Mouse (Mus musculus) neural tube, embryonic 12.5 days (tissue): ENCODE results near the gene Dusp18. TPM values are rescaled to one million over a fixed set of nuclear protein-coding genes. Genes with fewer than 3 reads are reported as not detected.

Experiments used
- ATAC-seq: fragments of 200-750 bp; cut with Nextera tagmentation; 2 replicates; pipeline ENCODE4 v1.8.0; 2017; ENCODE audit warnings: low read depth, mild to moderate bottlenecking, moderate TSS enrichment, moderate library complexity; ENCODE audit not compliant: low FRiP score
- H3K27ac ChIP-seq: fragments of 300-500 bp; sonication (generic); 2 replicates; pipeline ENCODE4 v1.5.1; 2016
- H3K27me3 ChIP-seq: fragments of 300-500 bp; sonication (generic); replicated peaks from 2 replicates; pipeline ENCODE4 v1.6.1; 2016; ENCODE audit warnings: mild to moderate bottlenecking
- H3K36me3 ChIP-seq: fragments of 300-500 bp; sonication (generic); 2 replicates; pipeline ENCODE4 v1.6.1; 2016; ENCODE audit warnings: mild to moderate bottlenecking
- H3K4me1 ChIP-seq: fragments of 300-500 bp; sonication (generic); 2 replicates; pipeline ENCODE4 v1.6.1; 2016
- H3K4me2 ChIP-seq: fragments of 300-500 bp; sonication (generic); replicated peaks from 2 replicates; pipeline ENCODE4 v1.6.1; 2016; ENCODE audit warnings: mild to moderate bottlenecking
- H3K4me3 ChIP-seq: fragments of 300-500 bp; sonication (generic); 2 replicates; pipeline ENCODE4 v1.5.1; 2016
- H3K9ac ChIP-seq: fragments of 300-500 bp; sonication (generic); 2 replicates; pipeline ENCODE4 v1.6.1; 2016; ENCODE audit warnings: mild to moderate bottlenecking
- H3K9me3 ChIP-seq: fragments of 300-500 bp; sonication (generic); 2 replicates; pipeline ENCODE4 v1.6.1; 2016; ENCODE audit warnings: mild to moderate bottlenecking
- WGBS: fragments of 180-500 bp; shearing (Covaris S2); methylation state at CpG from one replicate; pipeline ENCODE4 v1.1.7; 2016; 5-methylcytosine and 5-hydroxymethylcytosine counted together
- polyA plus RNA-seq: library from polyadenylated mRNA; unstranded; fragments of >200 nt; fragmentation: Nextera tagmentation; extraction: Ambion mirVana; gene quantifications from 2 replicates; pipeline ENCODE4 v1.2.1, GENCODE M21; 2016

Gene Dusp18
- polyA plus RNA-seq, 1 experiment from 2014 or later: 23.5 TPM

DNA sequence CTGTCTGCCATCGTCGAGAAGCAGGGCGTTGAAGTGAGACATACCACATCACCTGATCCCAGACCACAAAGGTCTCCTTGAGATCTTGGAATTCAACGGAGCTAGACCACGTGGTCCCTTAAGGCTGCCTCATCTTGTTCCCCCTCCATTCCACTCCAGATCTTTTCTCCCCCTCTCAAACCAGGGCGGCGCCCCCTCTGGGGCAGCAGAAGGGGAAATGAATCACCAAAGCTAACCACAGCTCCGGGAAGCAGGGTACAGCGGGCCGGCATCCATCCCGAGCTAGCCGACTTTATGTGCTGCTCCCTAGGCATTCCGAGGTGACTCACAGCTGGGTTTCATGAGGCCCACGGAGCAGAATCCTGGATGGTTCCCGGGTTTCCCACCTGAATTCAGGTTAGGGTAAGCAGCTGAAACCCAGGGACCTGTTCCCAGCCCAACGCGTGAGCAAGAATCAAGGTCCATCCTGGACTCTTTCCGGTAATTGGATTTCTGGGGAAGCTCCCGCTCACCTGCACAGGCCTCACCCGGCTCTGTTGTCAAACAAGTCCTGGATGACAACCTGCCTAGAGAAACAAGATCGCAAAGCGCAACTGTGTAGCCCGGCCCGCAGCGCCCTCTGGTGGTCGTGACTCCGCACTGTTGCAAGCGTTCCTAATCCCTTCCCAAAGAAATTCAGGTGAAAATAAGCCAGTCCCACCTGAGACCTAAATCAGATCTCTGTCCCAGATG lies 19.2 kb downstream of the Dusp18 start, which contains the start of gene Slc35e4:
Slc35e4 (minus strand) TSS at position 556 of the 732 bp plus-strand sequence.
- peaks cover 35% of the 10 kb centered on the region for H3K4me1 ChIP-seq
- ATAC-seq: peak; percentile 52

DNA sequence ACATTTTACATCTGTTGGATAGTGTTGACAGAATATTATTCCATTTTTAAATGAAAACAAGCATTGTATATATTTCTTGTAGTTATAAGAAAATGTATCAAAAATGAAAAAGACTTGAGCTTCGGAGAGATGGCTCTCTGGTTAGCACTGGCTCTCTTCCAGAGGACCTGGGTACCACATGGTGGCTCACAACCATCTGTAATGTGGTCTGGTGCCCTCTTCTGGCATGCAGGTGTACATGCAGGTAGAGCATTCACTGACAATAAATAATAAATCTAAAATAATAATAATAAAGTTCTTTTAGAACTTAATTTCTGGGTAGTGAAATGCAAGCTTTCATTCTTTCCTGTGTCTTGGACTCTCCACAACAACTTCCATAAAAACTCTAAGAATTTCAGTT lies 23.7 kb downstream of the Dusp18 start:
- 69% methylated on average over 1 of the region's 1 CpGs for WGBS
- H3K9me3 ChIP-seq: no peaks in the 10 kb centered on the region
- H3K27ac ChIP-seq: no peak overlapping the region
- peaks cover 12% of the 10 kb centered on the region for H3K36me3 ChIP-seq
- no peaks in the 10 kb centered on the region for H3K27me3 ChIP-seq
- H3K9ac ChIP-seq: no peak overlapping the region
- peaks cover 5% of the 10 kb centered on the region; the same call in 1 of the 2 replicates for H3K4me1 ChIP-seq
- no peak overlapping the region for H3K4me2 ChIP-seq
- H3K4me3 ChIP-seq: no peak overlapping the region
- no peak for ATAC-seq

More for the DNA sequence above, 19.2 kb downstream of the Dusp18 start, which contains the start of gene Slc35e4:
- no peaks in the 10 kb centered on the region for H3K9me3 ChIP-seq
- H3K4me3 ChIP-seq: peak within 1 kb of the TSS; percentile 56
- H3K36me3 ChIP-seq: no peaks in the 10 kb centered on the region
- peak within 1 kb of the TSS; percentile 62 for H3K9ac ChIP-seq
- under 1% methylated on average over 28 of the region's 28 CpGs for WGBS
- peak within 1 kb of the TSS; percentile 86 for H3K4me2 ChIP-seq
- H3K27me3 ChIP-seq: no peaks in the 10 kb centered on the region
- H3K27ac ChIP-seq: peak within 1 kb of the TSS; percentile 37

DNA sequence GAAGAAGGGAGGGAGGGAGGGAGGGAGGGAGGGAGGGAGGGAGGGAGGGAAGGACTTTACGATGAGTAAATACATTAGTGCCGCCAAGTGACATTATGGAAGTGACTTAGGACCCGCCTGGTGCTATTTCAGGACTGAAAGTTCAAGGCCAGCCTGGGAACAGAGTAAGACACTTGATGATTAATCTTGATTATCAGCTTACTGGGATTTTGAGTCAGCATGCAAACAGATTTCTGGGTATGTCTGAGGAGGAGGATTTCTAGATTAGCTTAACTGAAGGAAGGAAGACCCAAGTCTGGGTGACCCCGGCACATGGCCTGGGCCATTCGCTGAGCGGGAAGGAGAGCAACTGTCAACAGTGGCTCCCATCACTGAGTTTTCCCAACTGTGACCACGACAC lies 25.4 kb downstream of the Dusp18 start:
- Histone ChIP-seq H3K4me1 (no peaks in the 10 kb centered on the region), H3K4me3 (no peak overlapping the region), H3K4me2 (no peak overlapping the region), H3K36me3 (peaks cover 20% of the 10 kb centered on the region), H3K9ac (no peak overlapping the region), H3K27ac (no peak overlapping the region), H3K27me3 (no peaks in the 10 kb centered on the region), H3K9me3 (no peaks in the 10 kb centered on the region)
- 83% methylated on average over 7 of the region's 7 CpGs for WGBS
- ATAC-seq: no peak

DNA sequence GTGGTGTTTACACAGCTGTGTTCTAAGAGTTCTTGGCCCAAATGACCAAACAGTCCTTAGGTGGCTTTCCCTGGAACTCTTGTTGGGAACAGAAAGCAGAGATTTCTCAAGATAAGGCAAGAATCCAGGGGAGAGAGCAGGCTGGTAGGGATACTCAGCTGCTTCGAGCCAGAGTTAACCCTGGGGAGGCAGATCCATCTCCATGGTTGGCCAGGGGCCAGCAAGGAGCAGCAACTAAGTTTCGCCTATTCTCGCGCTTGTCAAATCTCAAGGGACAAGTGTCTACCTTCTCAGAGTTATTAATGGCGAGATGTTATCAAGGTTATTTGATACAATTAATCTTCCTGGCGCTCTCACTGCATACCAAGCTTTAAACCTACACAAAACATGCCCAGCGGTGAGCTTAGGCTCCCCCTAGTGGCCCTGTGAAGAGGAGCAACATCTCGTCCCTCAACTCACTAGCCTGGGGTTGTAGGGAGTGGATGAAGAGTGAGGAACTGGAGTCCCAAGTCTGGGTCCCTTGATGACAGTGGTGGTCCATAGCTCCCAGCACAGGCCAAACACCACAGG lies 26.3 kb downstream of the Dusp18 start:
- no peaks in the 10 kb centered on the region for H3K4me1 ChIP-seq
- no peak overlapping the region for H3K27ac ChIP-seq
- WGBS: 33% methylated on average over 8 of the region's 8 CpGs
- H3K27me3 ChIP-seq: no peaks in the 10 kb centered on the region
- no peaks in the 10 kb centered on the region for H3K9me3 ChIP-seq
- ATAC-seq: no peak
- H3K9ac ChIP-seq: no peak overlapping the region
- H3K4me3 ChIP-seq: no peak overlapping the region
- peaks cover 20% of the 10 kb centered on the region for H3K36me3 ChIP-seq
- H3K4me2 ChIP-seq: no peak overlapping the region

DNA sequence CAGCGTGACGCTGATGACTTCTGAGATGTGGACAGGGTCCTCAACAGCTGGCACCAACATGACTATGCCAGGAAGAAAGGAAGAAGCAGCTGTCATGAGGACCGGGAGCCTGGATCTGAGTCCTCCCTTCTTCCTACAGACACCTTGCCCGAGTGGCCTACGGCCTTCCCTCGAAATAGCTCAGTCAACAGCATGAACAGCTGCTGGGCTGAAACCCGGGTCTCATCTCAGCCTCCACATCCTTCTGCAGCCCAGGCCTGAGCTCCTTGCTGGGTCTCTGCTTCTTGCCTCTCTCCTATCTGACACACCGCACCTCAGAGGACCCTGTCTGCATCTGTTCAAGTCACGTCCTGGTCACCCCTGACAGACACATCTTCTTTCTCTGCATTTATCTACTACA lies 27.1 kb downstream of the Dusp18 start:
- Histone ChIP-seq H3K36me3 (peaks cover 25% of the 10 kb centered on the region), H3K4me2 (no peak overlapping the region), H3K4me3 (no peak overlapping the region), H3K9me3 (no peaks in the 10 kb centered on the region), H3K27ac (no peak overlapping the region), H3K27me3 (no peaks in the 10 kb centered on the region), H3K4me1 (no peaks in the 10 kb centered on the region), H3K9ac (no peak overlapping the region)
- WGBS: 96% methylated on average over 9 of the region's 9 CpGs
- ATAC-seq: no peak

DNA sequence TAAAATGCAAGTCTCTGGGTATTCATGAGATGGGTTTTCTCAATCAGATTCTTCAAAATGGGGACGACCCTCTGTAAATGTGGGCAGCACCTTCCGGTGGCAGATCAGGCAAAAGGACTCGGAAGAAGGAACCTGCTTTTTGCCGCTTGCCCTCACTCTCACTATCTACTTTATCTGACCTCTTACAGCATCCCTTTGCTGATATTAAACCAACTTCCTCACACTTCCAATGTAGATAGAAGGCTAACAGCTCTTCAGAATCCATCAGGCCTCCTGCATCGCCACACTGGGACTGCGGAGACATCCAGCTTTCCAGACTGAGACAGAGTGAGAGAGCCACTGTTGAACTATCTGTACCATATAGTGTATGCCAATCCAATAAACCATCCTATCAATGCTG lies 27.7 kb downstream of the Dusp18 start:
- no peak overlapping the region for H3K4me3 ChIP-seq
- no peak overlapping the region for H3K27ac ChIP-seq
- no peaks in the 10 kb centered on the region for H3K4me1 ChIP-seq
- WGBS: 94% methylated on average over 6 of the region's 6 CpGs
- H3K9ac ChIP-seq: no peak overlapping the region
- H3K4me2 ChIP-seq: no peak overlapping the region
- H3K36me3 ChIP-seq: peaks cover 27% of the 10 kb centered on the region
- no peaks in the 10 kb centered on the region for H3K27me3 ChIP-seq
- no peaks in the 10 kb centered on the region for H3K9me3 ChIP-seq
- no peak for ATAC-seq

DNA sequence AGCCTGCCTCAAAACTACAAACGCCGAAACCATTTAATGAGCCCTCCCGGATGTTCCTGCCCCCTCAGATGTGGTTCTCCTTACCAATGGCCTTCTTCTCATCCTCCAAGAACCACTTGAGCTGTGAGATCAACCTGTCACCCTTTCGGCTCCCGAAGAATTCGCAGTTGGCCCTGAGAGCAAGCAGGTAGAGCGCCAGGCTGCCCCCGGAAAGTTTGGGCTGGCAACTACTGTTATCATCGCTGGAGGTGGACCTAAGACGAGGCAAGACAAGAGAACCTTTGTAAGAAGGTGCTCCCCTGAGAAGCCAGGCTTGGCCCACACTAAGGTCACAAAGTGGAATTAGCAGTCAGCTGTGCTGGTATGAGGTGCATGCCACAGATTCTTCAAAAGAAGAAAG lies 30.9 kb downstream of the Dusp18 start:
- peaks cover 27% of the 10 kb centered on the region for H3K36me3 ChIP-seq
- 0 out of 2 replicates have a peak, but pooled peaks cover under 1% of the 10 kb centered on the region for H3K4me1 ChIP-seq
- H3K27me3 ChIP-seq: no peaks in the 10 kb centered on the region
- 96% methylated on average over 10 of the region's 10 CpGs for WGBS
- no peak overlapping the region for H3K4me3 ChIP-seq
- H3K9ac ChIP-seq: no peak overlapping the region
- no peak overlapping the region for H3K4me2 ChIP-seq
- no peaks in the 10 kb centered on the region for H3K9me3 ChIP-seq
- ATAC-seq: no peak
- no peak overlapping the region for H3K27ac ChIP-seq

DNA sequence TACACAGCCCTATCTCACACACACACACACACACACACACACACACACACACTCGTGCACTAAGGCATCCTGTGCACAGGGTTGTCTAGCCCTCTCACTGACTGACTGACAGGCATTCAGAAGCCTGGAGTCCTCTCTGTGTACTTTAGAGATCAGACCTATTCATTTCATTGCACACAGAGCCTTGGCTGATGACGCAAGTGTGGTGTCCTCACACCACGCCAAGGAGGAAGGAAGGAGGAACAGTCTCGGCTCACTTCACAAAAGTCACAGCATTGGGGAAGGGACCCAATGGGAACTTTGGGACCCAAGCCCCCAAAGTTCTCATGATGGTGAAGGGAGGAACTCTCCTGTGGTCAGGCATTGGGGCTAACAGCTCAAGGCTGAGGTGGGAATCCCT lies 35.0 kb downstream of the Dusp18 start:
- Histone ChIP-seq H3K4me1 (peaks cover 13% of the 10 kb centered on the region), H3K9me3 (no peaks in the 10 kb centered on the region), H3K36me3 (peaks cover 9% of the 10 kb centered on the region; the same call in 1 of the 2 replicates), H3K27me3 (no peaks in the 10 kb centered on the region), H3K4me2 (no peak overlapping the region), H3K9ac (no peak overlapping the region), H3K27ac (no peak overlapping the region), H3K4me3 (no peak overlapping the region)
- 75% methylated on average over 4 of the region's 4 CpGs for WGBS
- ATAC-seq: no peak

DNA sequence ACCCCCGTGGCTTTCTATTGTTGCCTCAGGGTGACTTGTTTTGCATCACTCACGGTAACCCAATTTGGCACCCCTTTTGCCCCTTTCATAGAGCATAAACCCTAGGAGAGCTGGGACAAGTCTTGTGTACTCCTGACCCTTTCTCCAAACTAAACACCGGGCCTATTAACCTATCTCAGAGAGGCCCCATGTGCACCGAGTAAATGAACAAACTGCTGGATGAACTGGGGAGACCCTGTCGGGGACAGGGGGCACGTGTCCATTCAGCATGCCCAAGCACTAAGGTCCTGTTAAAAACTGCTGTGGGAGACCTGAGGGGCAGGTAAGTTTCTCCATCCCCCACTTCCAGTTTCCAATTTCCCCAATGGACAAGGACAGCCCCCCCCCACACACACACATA lies 35.9 kb downstream of the Dusp18 start:
- WGBS: 18% methylated on average over 6 of the region's 6 CpGs
- Histone ChIP-seq H3K4me3 (peak overlapping the region; percentile 53), H3K27ac (no peak overlapping the region), H3K4me2 (peak overlapping the region; percentile 88), H3K27me3 (no peaks in the 10 kb centered on the region), H3K9ac (no peak overlapping the region), H3K36me3 (0 out of 2 replicates have a peak, but pooled peaks cover 8% of the 10 kb centered on the region), H3K4me1 (peaks cover 13% of the 10 kb centered on the region), H3K9me3 (no peaks in the 10 kb centered on the region)
- peak; percentile 30; the same call in 1 of the 2 replicates for ATAC-seq

DNA sequence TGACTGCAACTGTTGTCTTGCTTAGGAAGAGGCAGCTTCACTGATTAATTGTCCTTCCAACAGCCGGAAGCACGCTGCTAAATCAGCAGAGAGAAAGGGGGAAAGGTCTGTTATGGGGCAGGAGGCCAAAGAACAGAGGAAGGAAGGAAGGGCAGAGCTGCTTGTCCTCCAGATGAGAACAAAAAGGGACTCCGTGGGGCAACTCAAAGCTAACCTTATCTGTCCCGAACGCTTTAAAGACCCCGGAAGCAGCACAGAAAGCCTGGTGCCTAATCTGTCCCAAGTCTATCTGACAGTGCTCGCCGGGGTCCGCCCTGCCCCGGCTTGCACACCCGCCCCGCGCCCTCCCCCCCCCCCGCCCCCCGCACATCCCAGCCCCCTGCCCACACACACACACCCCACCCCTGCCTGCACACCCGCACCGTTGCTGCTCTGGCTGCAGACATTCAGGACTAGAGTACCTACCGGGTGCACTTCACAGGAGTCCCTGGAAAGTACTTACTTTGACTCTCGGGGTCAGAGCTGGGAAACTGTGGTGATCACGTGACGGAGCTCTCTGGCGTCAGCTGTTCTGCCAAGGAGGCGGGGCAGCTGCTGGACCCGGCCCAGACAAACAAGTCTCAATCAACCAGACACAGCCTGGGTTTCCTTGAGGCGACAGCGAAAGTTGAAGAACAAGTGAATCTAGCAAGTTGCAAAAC lies 36.6 kb downstream of the Dusp18 start, which contains the start of gene Tcn2:
Tcn2 (minus strand) TSS at position 649 of the 701 bp plus-strand sequence.
- Histone ChIP-seq H3K9me3 (no peaks in the 10 kb centered on the region), H3K4me1 (peaks cover 13% of the 10 kb centered on the region), H3K27ac (no peak within 1 kb of the TSS), H3K27me3 (no peaks in the 10 kb centered on the region), H3K4me3 (peak within 1 kb of the TSS; percentile 53), H3K36me3 (0 out of 2 replicates have a peak, but pooled peaks cover 6% of the 10 kb centered on the region), H3K4me2 (peak within 1 kb of the TSS; percentile 88), H3K9ac (peak within 1 kb of the TSS; percentile 64)
- ATAC-seq: peak; percentile 84
- WGBS: under 1% methylated on average over 17 of the region's 26 CpGs

DNA sequence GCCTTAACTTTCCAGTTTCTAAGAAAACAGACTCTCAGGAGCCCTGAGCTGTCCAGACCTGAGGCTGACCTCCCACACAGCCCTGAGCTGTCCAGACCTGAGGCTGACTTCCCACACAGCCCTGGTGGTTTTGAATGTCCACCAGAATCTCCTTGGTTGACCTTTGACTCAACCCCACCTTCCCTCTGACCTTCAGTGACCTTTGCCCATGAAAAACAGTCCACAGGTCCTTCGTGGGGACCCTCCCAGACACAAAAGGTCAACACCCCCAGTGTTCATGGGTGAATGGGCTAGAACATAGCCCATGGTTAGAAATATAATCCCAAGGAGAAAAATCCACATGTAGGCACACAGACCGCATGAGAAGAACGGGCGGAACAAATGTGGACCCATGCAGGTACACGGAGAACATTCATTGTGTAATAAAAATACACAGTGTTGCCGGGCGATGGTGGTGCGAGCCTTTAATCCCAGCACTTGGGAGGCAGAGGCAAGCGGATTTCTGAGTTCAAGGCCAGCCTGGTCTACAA lies 38.8 kb downstream of the Dusp18 start:
- H3K27me3 ChIP-seq: no peaks in the 10 kb centered on the region
- no peak overlapping the region for H3K4me3 ChIP-seq
- peaks cover 13% of the 10 kb centered on the region for H3K4me1 ChIP-seq
- no peaks in the 10 kb centered on the region for H3K36me3 ChIP-seq
- H3K27ac ChIP-seq: no peak overlapping the region
- H3K9me3 ChIP-seq: no peaks in the 10 kb centered on the region
- 88% methylated on average over 9 of the region's 9 CpGs for WGBS
- no peak overlapping the region for H3K4me2 ChIP-seq
- H3K9ac ChIP-seq: no peak overlapping the region
- no peak for ATAC-seq

DNA sequence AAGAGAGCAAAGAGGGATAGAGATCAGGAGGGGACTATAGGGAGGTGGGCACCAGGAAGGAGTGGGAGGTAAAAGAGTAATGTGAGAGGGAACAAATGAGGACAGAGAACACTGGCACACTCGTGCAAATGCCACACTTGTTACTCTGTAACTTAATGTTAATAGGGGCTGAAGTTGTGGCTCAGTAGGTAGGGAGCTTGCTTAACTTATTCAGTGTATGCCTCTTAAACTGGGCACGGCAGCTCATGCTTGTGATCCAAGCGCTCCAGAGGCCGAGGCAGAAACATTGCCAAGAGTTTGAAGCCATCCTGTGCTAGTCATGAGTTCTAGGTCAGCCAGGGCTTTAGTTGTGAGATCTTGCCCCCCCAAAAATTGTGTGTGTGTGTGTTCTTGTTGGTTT lies 40.1 kb downstream of the Dusp18 start:
- no peaks in the 10 kb centered on the region for H3K27me3 ChIP-seq
- H3K36me3 ChIP-seq: no peaks in the 10 kb centered on the region
- H3K9me3 ChIP-seq: no peaks in the 10 kb centered on the region
- H3K4me3 ChIP-seq: no peak overlapping the region
- no peak overlapping the region for H3K9ac ChIP-seq
- WGBS: 75% methylated on average over 4 of the region's 4 CpGs
- peaks cover 13% of the 10 kb centered on the region for H3K4me1 ChIP-seq
- ATAC-seq: no peak
- no peak overlapping the region for H3K4me2 ChIP-seq
- H3K27ac ChIP-seq: no peak overlapping the region
